Mouse (Mus musculus) liver, embryonic 14.5 days (tissue): ENCODE results near the gene Msh5. TPM values are rescaled to one million over a fixed set of nuclear protein-coding genes. Genes with fewer than 3 reads are reported as not detected.
"Not testable (repeated sequence)": the region's sequence is repeated elsewhere in the genome, so short reads cannot be mapped to it uniquely, and the experiment has no call there.

ENCODE experiments used
- ATAC-seq: fragments of 200-750 bp; cut with Nextera tagmentation; 2 replicates; pipeline ENCODE4 v1.8.0; 2017; ENCODE audit warnings: moderate number of reproducible peaks, mild to moderate bottlenecking, moderate library complexity; ENCODE audit not compliant: insufficient read depth
- DNase-seq, 3 experiments: peaks; one replicate each; pipeline ENCODE4 v3.0.0-alpha.2; 2012 to 2013; ENCODE audit warnings: low read depth in 3 of 3, low spot score in 3 of 3
- H3K27ac ChIP-seq: fragments of 300-500 bp; sonication (generic); 2 replicates; pipeline ENCODE4 v1.5.1; 2014; ENCODE audit warnings: moderate library complexity, mild to moderate bottlenecking, control low read depth, inconsistent platforms
- H3K27me3 ChIP-seq: fragments of 300-500 bp; sonication (generic); 2 replicates; pipeline ENCODE4 v1.6.1; 2014; ENCODE audit warnings: mild to moderate bottlenecking, low read length, moderate library complexity; ENCODE audit not compliant: control insufficient read depth, insufficient read depth
- H3K36me3 ChIP-seq: fragments of 300-500 bp; sonication (generic); replicated peaks from 2 replicates; pipeline ENCODE4 v1.6.1; 2014; ENCODE audit warnings: low read depth; ENCODE audit not compliant: control insufficient read depth, insufficient read depth
- H3K4me1 ChIP-seq, 2 experiments: fragments of 200-500 bp in 1 of 2; fragments of 300-500 bp in 1 of 2; sonication (generic) in 1 of 2; replicated peaks; 2 replicates each; pipeline ENCODE4 v1.6.1; 2012 to 2014; ENCODE audit warnings: antibody characterized with exemption in 1 of 2, inconsistent platforms in 1 of 2, low read length in 1 of 2; ENCODE audit not compliant: control insufficient read depth in 2 of 2, insufficient read depth in 2 of 2
- H3K4me2 ChIP-seq: fragments of 300-500 bp; sonication (generic); 2 replicates; pipeline ENCODE4 v1.6.1; 2014; ENCODE audit warnings: low read depth, mild to moderate bottlenecking, control low read depth, moderate library complexity
- H3K4me3 ChIP-seq, 2 experiments: fragments of 200-500 bp in 1 of 2; fragments of 300-500 bp in 1 of 2; sonication (generic) in 1 of 2; 2 replicates each; pipeline ENCODE4 v1.5.1; 2012 to 2014; ENCODE audit warnings: low read depth in 2 of 2, low read length in 2 of 2, mild to moderate bottlenecking in 2 of 2, control low read depth in 1 of 2, inconsistent platforms in 1 of 2, moderate library complexity in 1 of 2; ENCODE audit not compliant: insufficient read depth in 1 of 2
- H3K9ac ChIP-seq: fragments of 300-500 bp; sonication (generic); replicated peaks from 2 replicates; pipeline ENCODE4 v1.6.1; 2014; ENCODE audit warnings: mild to moderate bottlenecking, control low read depth, moderate library complexity
- H3K9me3 ChIP-seq: fragments of 300-500 bp; sonication (generic); 2 replicates; pipeline ENCODE4 v1.6.1; 2016; ENCODE audit warnings: low read length, mixed read lengths; ENCODE audit not compliant: control insufficient read depth
- CTCF ChIP-seq: IDR thresholded peaks from 2 replicates; pipeline ENCODE4 v1.5.1; 2016; ENCODE audit warnings: antibody characterized with exemption, low read depth, control low read depth
- EP300 ChIP-seq: IDR thresholded peaks from 2 replicates; pipeline ENCODE4 v1.6.1; 2016; ENCODE audit warnings: antibody characterized with exemption, low read depth
- WGBS: fragments of 180-500 bp; shearing (Covaris S2); extraction: QIAGEN DNeasy Blood & Tissue Kit; methylation state at CpG from one replicate; pipeline ENCODE4 v1.1.7; 2014; ENCODE audit not compliant: insufficient replicate concordance; 5-methylcytosine and 5-hydroxymethylcytosine counted together
- polyA plus RNA-seq, 2 experiments: library from polyadenylated mRNA; depleted of rRNA in 1 of 2; stranded (reverse) in 1 of 2; unstranded in 1 of 2; fragments of >200 nt; fragmentation: Nextera tagmentation in 1 of 2; extraction: Ambion mirVana in 1 of 2; gene quantifications; 2 replicates each; pipeline versions ENCODE4 v1.2.1 to v1.2.3; 2012 to 2014

The Msh5 gene
- polyA plus RNA-seq, 2 experiments: 2.3 to 4.3 TPM

GRCm38 (mm10) chr17:35001452-35002152, 44.9 kb downstream of the Msh5 start:
- H3K27ac ChIP-seq: peak overlapping the region; percentile 87
- TF ChIP-seq CTCF (no peak), EP300 (no peak)
- H3K9ac ChIP-seq: peak overlapping the region; percentile 81
- no peaks in the 10 kb centered on the region for H3K27me3 ChIP-seq
- under 1% methylated on average over 35 of the region's 35 CpGs for WGBS
- peak overlapping the region; percentile 73 to 89 for H3K4me3 ChIP-seq
- ATAC-seq (peak; percentile 7; the same call in 1 of the 2 replicates), DNase-seq (no peak)
- no peaks in the 10 kb centered on the region for H3K9me3 ChIP-seq
- H3K36me3 ChIP-seq: peaks cover 46% of the 10 kb centered on the region
- peaks cover 32 to 45% of the 10 kb centered on the region in 2 experiments for H3K4me1 ChIP-seq
- H3K4me2 ChIP-seq: peak overlapping the region; percentile 88

GRCm38 (mm10) chr17:35000717-35001451, 45.7 kb downstream of the Msh5 start, which contains the start of gene Vars:
Vars (plus strand) TSS chr17:35000987.
- H3K27ac ChIP-seq: peak within 1 kb of the TSS; percentile 93
- peaks cover 35 to 47% of the 10 kb centered on the region in 2 experiments for H3K4me1 ChIP-seq
- H3K9ac ChIP-seq: peak within 1 kb of the TSS; percentile 93
- peak within 1 kb of the TSS; percentile 89 to 95 for H3K4me3 ChIP-seq
- no peaks in the 10 kb centered on the region for H3K9me3 ChIP-seq
- peaks cover 44% of the 10 kb centered on the region for H3K36me3 ChIP-seq
- TF ChIP-seq CTCF: no peak
- TF ChIP-seq EP300: peak; percentile 37
- ATAC-seq (peak; percentile 87), DNase-seq (peak; percentile 73 to 81 (median 77))
- H3K4me2 ChIP-seq: peak within 1 kb of the TSS; percentile 88
- H3K27me3 ChIP-seq: no peaks in the 10 kb centered on the region
- under 1% methylated on average over 77 of the region's 83 CpGs for WGBS

GRCm38 (mm10) chr17:34999871-35000716, 46.5 kb downstream of the Msh5 start:
- H3K4me1 ChIP-seq: peaks cover 35 to 47% of the 10 kb centered on the region in 2 experiments
- not testable (repeated sequence) for H3K27me3 ChIP-seq, H3K9me3 ChIP-seq
- ATAC-seq (peak; percentile 53), DNase-seq (peak in 2 of 3 experiments; percentile 51 to 69)
- peak overlapping the region; percentile 93 for H3K9ac ChIP-seq
- H3K4me3 ChIP-seq: peak overlapping the region; percentile 89 to 95
- H3K27ac ChIP-seq: peak overlapping the region; percentile 93
- 3% methylated on average over 29 of the region's 32 CpGs for WGBS
- H3K36me3 ChIP-seq: peaks cover 36% of the 10 kb centered on the region
- H3K4me2 ChIP-seq: peak overlapping the region; percentile 88

GRCm38 (mm10) chr17:34998526-34999430, 47.8 kb downstream of the Msh5 start:
- DNase-seq (no peak), ATAC-seq (no peak)
- Histone ChIP-seq H3K4me3 (peak overlapping the region; percentile 89 to 95), H3K27me3 (no peaks in the 10 kb centered on the region), H3K4me2 (peak overlapping the region; percentile 88), H3K9ac (peak overlapping the region; percentile 93), H3K36me3 (peaks cover 23% of the 10 kb centered on the region), H3K4me1 (peaks cover 30 to 40% of the 10 kb centered on the region in 2 experiments), H3K9me3 (no peaks in the 10 kb centered on the region), H3K27ac (peak overlapping the region; percentile 93)
- TF ChIP-seq CTCF: peak; percentile 22; the same call in 1 of the 2 replicates
- no peak for TF ChIP-seq EP300
- 68% methylated on average over 15 of the region's 15 CpGs for WGBS
